Mouse (Mus musculus): ENCODE results near the gene Lars2.

Lars2 gene

DNA sequence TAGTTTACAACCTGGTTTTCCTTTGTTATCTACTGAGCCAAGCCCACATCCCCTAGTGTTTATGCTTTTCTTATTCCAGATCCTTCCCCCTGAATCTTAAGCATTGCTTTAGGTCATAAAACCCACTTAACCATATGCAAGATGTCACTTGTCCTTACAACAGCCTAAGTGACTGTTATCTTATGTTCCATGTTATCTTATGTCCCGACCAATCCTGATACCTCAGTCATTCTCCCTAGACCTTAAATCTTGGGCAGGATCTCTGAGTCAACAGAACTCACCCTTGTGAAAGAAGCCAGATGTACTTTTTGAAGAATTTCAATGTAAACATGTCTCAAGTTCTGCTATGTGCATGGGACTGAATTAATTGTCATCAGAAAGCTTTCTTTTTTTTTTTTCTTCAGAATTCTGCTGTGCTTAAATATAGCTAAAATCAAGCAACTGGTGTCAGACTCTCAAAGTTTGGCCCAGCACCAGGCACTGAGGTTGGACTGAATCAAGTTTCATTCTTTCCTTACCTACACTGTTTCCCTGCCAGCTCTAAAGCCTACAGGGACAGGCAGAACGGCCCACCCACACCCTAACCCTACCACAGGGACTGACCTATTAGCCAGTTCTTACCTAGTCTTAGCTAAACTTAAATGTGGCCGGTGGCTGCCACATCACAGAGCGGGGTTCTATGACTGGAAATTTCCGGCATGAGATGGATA, 24.6 kb downstream of the Lars2 start:
- in situ Hi-C loops (cut with MseI, MboI), result no loop called here

DNA sequence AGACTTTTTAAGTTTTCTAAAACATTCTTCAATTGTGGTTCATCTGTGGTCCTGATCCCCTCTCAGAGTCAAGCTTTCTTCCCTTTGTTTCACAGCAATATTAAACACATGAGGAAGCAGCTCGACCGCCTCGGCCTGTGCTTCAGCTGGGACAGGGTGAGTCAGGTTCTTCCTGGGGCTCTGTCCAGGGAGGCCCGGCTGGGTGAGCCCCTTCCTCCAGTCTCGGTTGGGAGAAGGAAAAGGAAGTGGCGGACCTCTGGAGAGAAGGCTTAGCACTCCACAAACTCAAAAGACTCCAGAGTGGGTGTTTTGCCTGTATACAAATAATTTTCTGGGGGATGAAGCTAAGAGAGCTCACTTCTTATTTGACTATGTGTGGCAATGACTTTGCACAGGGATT, 28.1 kb downstream of the Lars2 start:
- in situ Hi-C loops (cut with MseI, MboI), result no loop called here

DNA sequence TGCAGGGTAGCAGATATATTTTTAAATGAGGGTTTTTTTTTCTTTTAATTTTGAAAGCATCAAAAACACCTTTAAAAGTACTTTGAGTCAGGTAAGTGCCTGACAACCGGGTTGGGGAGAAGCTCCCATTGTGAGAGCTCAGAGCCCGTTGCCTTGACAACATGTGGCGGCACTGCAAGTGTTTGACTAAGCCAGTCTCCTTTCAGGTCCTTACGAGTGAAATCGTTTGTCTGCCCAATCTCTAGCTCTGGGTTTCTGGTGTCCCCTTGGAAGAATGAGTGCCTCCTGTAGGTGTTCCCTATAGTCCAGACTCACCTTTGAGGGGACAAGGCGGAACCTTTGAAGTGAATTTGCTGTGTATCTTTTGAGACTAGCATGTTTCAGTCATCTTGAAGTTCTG, 31.0 kb downstream of the Lars2 start:
- in situ Hi-C loops (cut with MseI, MboI), result no loop called here

DNA sequence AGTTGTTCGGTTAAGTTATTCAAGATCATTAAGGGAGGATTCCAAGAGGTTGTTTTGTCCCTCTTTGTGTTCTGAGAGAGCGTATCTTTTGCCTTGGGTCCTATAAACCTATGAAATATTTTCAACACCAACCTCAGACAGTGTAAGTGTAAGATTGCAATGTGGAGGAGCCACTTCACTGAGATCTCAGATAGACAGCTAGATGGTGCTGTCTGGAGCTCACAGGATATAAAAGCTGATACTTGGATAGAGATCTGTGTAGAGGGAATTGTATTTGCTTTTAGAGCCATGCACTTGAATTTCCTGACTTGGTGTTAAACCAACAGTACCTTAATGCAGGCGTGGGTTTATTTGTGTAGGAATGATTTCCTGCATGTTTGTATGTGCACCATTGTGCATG, 35.5 kb downstream of the Lars2 start:
- in situ Hi-C loops (cut with MseI, MboI), result no loop called here

DNA sequence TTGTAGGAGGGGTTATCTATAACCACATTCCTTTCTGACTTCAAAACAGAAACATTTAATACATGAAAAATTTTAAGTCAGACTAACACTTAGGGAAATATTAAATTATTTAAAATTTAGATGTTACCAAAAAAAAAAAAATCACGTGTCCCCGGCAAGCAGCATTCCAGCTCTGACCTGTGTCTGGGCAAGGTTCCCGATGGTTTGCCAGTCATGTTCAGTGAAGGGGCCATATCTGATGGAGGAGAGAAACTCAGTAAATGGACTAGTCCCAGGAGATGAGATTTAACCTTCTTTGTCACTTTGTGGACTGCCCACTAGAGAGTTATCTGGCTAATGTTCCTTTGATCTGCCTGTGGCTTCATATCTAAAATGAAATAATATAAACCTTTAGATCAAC, 36.3 kb downstream of the Lars2 start:
- in situ Hi-C loops (cut with MseI, MboI), result no loop called here

DNA sequence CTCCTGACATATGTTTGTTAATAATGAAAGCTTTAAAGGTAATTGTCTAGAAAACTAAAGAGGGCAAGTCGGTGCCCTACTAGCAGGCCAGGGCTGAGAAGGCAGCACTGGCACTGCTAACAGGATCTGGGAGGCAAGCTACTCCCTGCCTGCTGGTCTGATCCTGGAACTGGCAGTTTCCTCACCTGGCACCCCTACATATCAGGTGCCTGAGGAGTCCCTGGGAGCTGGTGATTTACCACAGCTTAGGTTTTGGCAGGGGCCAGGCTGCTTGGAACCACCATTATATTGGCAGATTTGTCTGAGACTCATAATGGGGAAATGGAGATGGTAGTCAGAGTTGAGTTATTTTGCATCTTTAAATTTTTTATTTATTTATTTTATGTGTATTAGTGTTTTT, 38.5 kb downstream of the Lars2 start:
- in situ Hi-C loops (cut with MseI, MboI), result no loop called here

DNA sequence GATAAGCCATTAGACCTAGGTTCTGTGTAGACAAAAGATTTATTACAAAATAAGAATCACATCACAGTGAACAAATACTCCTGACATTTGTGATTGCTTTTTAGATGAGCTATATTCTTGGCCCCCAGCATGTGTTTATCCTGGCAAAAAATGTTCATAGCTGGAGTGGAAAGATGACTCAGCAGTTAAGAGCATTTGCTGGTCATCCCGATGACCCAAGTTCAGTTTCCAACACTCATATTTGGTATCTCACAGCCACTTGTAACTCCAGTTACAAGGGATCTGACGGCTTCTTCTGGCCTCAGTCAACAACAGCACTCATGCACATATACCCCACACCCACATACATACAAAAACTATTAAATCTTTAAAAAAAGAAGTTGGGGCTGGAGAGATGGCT, 42.0 kb downstream of the Lars2 start:
- in situ Hi-C loops (cut with MseI, MboI), result no loop called here

DNA sequence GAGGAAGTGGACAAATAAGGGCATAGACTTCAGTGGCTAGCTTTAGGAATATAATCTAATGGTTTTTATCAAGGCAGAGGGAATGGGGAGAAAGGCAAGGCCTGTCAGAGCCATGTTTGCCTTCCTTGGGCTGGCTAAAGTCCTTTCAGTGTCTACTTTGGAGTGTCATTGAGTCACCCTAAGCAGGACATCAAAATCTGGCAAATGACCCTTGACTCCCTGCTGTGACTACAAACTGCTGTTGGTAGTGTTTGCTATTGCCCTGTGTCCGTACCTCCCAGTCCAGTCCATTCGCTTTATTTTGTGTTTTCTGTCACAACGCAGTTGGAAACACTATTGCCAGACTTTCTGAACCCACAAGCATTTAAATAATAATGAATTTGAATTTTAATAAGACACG, 63.1 kb downstream of the Lars2 start:
- in situ Hi-C loops (cut with MseI, MboI), result loop anchor here (25.0 kb wide), 1 partner anchor 168 kb away; the partner anchor contains the start of gene Tmem158 (in 2 of the 2)

DNA sequence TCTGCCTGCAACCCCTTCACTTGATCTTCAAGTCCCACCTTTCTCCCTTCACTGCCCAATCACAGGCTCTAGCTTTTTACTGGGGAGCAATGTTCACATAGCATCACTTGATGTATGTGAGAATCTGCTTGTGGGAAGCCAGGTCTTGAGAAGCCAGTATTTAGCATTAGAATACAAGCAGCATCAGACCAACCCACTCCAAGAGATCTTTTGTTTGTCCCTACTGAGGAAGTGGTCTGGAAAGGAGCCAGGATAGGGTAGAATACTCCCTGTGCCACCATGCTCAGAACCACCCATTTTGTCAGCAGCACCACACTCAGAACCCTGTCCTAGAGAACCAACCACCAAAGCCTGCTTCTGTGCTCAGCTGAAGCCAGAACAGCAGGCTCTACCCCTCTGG, 64.2 kb downstream of the Lars2 start:
- in situ Hi-C loops (cut with MseI, MboI), result loop anchor here (25.0 kb wide), 1 partner anchor 169 kb away; the partner anchor contains the start of gene Tmem158 (in 2 of the 2)

DNA sequence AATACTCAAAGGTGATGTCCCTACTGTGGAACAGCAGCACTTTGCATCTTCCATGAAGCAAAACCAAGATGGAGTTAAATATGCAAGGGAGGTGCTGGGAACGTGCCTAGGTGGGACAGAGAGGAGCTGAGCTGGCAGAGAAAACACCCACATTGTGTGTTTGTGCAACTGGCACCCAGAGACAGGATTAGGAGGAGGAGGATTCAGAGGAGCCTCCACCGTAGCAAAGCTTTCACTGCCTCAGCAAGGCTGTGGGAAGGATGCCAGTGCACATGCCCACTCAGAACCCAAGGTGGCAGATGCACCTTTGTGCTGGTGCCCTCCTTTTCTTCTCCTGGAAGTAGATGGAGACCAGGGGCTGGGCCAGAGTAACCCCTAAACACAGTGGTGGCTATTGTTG, 71.5 kb downstream of the Lars2 start:
- in situ Hi-C loops (cut with MseI, MboI), result loop anchor here (25.0 kb wide), 1 partner anchor 176 kb away; the partner anchor contains the start of gene Tmem158 (in 2 of the 2)

DNA sequence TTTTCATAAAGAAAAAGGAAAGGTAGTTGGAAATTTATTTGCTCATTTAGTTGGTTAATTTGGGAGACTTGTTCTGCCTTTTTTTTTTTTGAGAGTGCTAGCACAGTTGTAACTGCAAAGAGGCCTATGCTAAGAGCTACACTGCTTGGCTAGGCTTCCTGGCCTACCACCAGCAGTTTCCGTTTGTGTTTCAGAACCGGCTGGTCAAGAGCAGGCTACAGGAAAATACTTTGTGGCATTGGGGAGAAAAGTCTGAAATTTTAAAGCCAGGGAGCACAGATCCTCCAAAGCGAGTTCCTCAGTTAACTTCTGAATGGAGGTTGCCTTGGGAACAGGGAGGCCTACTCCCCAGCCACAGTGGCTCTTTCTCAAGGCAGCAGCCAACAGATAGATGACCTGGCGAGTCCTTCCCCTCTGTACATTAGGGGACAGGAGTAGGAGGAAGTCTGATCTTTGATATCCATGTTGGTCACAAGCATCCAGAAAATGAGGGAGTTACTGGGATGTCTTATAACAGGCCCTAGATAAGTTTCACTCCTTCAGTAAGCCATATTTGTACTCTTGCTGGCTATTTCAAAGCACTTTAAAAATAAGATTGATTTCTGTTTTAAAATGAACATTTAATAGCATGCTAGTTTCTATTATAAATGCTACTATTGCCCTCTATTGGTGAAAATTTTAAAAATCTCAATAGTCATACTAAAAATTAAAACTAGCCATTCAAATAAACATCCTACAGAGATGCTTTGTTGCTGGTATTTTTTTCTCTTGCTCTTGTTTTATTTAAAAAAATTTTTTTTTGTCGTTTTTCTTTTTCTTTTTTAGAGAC, 73.7 kb downstream of the Lars2 start:
- in situ Hi-C loops (cut with MseI, MboI), result loop anchor here (10.0 to 25.0 kb wide), 2 partner anchors 178 to 286 kb away; partner anchors contain the start of genes Clec3b (in 2 of the 2) and Tmem158 (in 2 of the 2)

DNA sequence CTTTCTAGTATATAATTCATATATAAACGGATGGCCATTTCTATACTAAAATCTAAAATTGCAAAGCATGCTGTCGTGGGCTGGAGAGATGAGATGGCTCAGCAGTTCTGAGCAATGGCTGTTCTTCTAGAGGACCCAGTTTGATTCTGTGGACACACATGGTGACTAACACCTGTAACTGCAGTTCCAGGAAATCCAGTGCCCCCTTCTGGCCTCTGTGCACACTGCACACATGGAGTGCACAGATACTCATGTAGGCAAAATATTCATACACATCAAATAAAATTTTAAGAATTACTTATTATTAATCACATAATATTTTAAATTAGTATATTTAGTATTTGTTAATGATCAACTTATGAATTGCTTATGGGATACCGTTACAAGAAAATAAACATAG, 80.4 kb downstream of the Lars2 start:
- in situ Hi-C loops (cut with MseI, MboI), result loop anchor here (10.0 to 25.0 kb wide), 2 partner anchors 185 to 292 kb away; partner anchors contain the start of genes Clec3b (in 2 of the 2) and Tmem158 (in 2 of the 2)

DNA sequence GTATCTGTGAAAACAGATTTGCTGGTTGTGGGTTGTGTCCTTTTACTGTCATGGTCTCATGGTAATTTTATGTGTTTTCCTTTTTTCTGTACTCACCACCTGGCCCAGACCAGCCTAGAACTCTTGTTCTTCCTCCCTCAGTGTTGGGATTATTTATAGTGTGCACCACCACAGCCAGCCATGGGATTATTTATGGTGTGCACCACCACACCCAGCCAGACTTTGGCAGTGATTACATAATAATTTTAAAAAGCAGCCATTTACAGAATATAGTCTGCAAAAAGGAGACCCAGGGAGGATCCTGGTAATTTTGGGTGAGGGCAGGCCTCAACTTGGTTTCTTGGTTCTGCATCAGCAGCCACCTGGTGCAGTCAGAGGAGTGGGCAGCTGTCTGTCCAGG, 81.9 kb downstream of the Lars2 start:
- in situ Hi-C loops (cut with MseI, MboI), result loop anchor here (10.0 to 25.0 kb wide), 2 partner anchors 186 to 294 kb away; partner anchors contain the start of genes Clec3b (in 2 of the 2) and Tmem158 (in 2 of the 2)

DNA sequence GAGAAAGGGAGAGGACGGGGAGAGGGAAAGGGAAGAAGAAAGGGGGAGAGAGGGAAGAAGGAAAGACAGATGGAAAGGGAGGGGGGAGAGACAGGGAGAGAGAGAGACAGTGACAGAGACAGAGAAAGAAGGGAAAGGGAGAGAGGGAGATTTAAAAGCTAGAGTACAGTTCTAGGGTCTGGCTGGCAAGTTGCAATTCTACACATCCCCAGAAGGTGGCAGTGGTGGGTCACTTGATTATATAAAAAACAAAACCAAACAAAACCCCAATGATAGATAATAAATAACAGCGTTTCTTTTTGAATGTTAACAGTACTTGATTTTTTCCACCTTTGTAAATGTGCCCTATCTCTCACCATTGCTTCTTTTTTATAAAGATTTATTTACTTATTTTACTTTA, 83.4 kb downstream of the Lars2 start:
- in situ Hi-C loops (cut with MseI, MboI), result no loop called here

DNA sequence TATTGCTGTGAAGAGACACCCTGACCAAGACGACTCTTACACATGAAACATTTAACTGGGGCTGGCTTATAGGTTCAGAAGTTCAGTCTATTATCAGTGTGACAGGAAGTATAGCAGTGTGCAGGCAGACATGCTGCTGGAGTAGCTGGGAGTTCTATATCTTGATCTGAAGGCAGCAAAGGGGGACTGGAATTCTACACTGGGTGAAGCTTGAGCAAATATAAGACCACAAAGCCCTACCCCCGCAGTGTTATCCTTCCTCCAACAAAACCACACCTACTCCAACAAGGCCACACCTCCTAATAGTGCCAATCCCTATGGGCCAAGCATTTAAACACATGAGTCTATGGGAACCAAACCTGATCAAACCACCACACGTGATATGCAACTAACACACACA, 85.0 kb downstream of the Lars2 start:
- in situ Hi-C loops (cut with MseI, MboI), result no loop called here

DNA sequence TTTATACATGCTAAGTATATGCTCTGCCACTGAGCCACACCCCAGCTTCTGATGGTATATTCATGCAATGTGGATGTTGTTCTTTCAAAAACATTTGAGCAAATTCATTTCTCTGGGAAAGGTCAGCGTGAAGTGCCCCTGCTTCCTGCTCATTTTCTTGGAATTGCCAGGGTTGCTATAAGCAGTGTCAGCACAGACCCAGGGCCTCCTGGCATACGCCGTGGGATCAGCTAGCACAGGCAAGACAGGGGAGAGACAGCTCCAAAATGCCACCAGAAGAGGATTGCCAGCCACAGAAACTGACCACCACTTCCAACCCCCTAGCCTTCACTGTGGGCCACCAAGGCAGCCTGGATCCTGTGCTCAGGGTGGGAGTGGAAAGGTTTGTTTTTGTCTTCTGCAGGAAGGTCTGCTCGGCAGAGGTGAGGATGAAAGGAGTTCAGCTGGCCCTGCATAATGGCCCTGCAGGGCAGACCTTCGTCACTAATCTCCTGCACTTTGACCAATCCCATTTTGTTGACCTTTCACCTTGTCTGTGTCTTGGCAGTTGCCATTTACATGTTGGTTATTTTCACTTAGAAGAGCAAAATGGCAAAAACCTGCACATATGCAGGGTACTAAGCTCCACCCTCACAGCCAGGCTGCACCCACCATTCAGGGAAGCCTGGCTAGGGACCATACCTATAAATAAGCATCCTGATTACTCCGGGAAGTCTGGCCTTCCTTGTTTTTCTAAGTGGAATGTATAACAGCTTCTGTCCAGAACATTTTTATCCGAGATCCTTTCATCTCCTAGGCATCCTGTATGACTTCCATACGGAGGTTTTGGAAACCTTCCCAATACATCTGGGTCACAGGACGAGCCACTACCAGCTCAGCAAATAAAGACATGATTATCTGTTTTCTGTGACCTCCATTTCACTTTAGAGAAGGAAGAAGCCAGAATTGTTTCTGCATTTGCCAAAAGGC, 90.2 kb downstream of the Lars2 start:
- in situ Hi-C loops (cut with MseI, MboI), result no loop called here

DNA sequence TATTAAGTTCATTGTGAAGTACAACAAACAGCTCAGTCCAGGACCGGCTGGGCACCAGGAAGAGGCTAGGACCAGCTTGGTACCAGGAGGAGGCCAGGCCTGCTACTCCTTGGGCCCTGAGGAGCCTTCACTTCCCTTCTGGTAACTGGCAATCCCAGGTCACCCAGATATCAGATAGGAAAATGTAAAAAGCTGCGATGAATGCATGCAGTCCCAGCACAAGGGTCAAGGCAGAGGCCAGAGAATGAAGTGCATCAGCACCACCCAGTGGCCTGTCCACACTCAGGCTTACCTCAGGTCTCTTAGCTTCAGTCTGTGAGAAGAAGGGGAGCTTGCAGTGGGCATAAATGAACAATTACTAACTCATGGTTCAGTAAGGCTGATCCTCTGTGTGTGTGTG, 90.9 kb downstream of the Lars2 start:
- in situ Hi-C loops (cut with MseI, MboI), result no loop called here

DNA sequence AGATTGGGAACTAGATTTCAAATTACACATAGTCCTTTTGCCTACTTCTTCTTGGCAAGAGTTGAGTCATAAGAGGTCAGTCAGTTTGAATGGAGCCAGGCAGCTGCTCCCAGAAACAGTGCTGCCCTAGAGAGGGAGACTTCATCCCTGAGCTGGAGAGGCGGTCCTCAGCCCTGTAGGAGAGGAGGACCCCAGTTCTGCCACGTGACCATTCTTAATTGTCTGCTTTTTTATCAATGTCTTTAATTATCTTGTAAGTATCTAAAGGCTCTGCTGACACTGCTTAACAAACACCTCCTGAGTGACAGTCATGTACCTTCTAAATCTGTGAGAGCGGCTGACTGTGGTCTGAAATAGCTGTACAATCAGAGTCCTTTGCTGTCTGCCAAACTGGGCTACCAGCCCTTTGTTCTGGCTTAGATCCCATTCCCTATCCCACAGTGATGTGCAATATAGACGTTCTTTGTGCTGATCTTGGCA, 100.5 kb downstream of the Lars2 start:
- in situ Hi-C loops (cut with MseI, MboI), result no loop called here

DNA sequence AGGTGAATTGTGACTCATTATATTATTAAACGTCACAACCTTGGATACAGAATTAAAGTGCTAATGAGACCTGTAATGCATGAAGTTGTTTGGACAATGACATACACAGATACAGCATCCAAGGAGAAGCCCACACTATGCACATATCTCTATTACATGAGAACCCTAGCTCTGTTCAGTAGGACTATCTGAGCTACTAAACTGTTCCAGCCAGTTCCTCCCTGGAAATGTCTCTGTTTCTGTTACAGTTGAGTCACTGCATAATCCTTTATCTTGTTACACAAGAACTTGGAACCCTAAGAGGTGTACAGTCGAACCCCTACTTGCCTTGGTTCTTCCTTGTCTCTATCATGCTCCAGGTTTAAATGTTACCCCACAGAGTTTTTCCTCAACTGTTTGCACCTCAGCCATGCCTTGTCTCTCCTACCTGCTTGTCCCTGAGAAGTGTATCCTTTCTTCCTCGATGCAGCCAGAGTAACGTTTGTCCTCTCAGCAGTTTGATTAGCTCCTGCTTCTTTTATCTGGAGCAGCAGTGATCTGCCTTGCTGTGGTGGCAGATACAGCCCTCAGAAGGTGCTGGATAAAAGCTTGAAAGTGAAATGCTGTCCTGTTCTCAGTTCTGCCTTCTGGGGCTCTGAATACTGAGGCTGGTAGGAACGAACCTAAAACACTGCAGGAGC, 101.8 kb downstream of the Lars2 start:
- in situ Hi-C loops (cut with MseI, MboI), result no loop called here

DNA sequence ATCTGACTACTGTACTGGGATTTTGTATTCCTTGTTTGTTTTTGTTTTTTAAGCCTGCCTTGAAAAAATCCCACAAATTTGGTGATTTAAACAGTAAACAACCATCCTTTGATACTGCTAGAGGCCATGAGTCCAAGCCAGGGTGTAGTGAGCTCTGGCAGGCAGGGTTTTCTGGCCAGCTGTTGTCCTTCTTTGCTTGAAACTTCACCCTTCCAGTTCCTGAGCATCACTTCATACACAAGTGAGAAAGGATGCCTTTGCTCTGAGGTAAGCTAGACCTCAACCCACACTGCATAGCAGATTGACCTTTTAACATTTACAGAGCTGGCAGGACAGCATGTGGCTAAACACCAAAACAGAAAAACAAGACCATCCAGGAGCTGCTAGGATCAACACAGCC, 102.4 kb downstream of the Lars2 start:
- in situ Hi-C loops (cut with MseI, MboI), result no loop called here

DNA sequence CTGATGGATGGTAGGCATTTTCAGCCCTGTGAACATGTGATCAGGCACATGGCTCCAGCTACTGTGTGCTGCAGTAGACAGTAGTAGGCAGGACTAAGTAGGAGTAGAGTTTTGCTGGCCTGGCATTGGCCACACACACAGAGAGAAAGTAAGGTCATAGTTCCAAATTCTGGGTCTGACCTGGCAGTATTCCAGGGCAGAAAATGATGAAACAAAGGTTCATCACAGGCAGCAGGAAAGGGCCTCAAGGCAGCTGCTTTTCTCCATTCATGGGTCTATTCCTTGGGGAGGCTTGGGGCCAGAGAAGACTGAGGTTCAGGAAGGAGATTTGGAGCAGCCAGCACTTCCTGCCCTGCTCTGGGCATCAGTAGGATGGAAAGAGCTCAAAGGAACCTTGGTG, 106.7 kb downstream of the Lars2 start:
- in situ Hi-C loops (cut with MseI, MboI), result no loop called here

Measured in mouse trophoblast stem cell (cell line).